Comparison of ENCODE assay signal across 9 mouse cellular contexts in the genomic region with DNA sequence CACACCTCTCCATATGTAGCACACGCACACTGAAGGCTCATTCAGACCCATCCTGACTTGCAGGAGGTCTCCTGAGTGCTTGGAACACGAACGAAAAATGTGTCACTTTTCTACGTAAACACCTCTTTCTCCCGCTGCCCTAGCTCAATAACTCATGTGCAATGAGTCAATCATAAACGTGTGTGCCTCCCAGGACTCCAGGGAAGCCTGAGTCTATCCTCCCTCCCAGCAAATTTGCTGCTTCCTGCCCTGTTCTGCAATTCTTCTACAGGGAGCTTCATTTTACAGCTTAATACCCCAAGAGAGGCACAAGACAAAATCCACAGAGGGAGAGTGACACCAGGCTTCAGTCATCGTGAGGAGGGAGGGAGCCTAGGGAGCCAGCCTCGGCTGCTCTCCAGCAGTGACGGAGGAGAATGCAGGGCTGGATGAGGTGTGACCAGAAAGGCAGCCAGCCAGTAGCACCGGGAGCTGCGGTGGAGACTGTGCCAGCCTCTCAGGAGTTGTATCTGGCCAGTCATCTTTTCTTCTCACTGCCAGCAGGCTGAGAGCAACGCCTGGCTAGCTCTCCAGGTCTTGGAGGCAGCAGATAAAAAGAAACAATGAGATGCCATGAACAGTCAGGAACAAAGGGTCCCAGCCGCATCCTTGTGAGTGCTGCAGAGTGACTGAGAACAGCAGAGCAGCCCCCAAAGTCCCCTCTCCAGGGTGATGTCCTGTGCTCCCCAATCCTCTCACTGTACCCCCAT. TPM values are rescaled to one million over a fixed set of nuclear protein-coding genes. Genes with fewer than 3 reads are reported as not detected.
DNase-seq lines count a peak whose midpoint lies in the region; ATAC-seq and TF ChIP-seq lines count a peak whose summit lies in the region.
"Had no signal": no experiment of that assay in that cellular context is flagged by ENCODE, and none has a peak within 500 bp of the region (broad histone marks: within the 10 kb centered on the region; RNA-seq: fewer than 3 reads in every experiment).

No protein-coding gene starts in this region.

- WGBS in intestine, embryonic 14.5 days, result 16% methylated on average over 13 of the region's 13 CpGs
- WGBS in intestine, postnatal 0 days, result 19% methylated on average over 13 of the region's 13 CpGs
- 16% methylated on average over 13 of the region's 13 CpGs for WGBS in hindbrain, embryonic 14.5 days

- H3K4me1 ChIP-seq in intestine, embryonic 14.5 days (replicated peaks; ENCODE audit: control insufficient read depth, insufficient read depth, low read length), result no peaks in the 10 kb centered on the region
- no peaks in the 10 kb centered on the region for H3K4me1 ChIP-seq in intestine, postnatal 0 days (replicated peaks; ENCODE audit: control insufficient read depth, insufficient read depth, low read length)
- H3K4me1 ChIP-seq in hindbrain, embryonic 14.5 days (replicated peaks; ENCODE audit: control insufficient read depth, insufficient read depth, low read length), result peaks cover 19% of the 10 kb centered on the region

- no peak overlapping the region for H3K27ac ChIP-seq in intestine, embryonic 14.5 days (ENCODE audit: low read depth)
- H3K27ac ChIP-seq in intestine, postnatal 0 days (ENCODE audit: low read depth, low read length), result no peak overlapping the region
- peak overlapping the region; percentile 31; the same call in 1 of the 2 replicates for H3K27ac ChIP-seq in gastrocnemius, adult 2 months
- H3K27ac ChIP-seq in hindbrain, embryonic 14.5 days, result peak overlapping the region; percentile 87

- no peaks in the 10 kb centered on the region for H3K9me3 ChIP-seq in intestine, embryonic 14.5 days (ENCODE audit: control insufficient read depth, low read length)
- H3K9me3 ChIP-seq in intestine, postnatal 0 days (ENCODE audit: control insufficient read depth), result no peaks in the 10 kb centered on the region
- H3K9me3 ChIP-seq in hindbrain, embryonic 14.5 days (ENCODE audit: control insufficient read depth, low read length), result no peaks in the 10 kb centered on the region

- no peak for ATAC-seq in intestine, embryonic 14.5 days (replicated peaks; ENCODE audit: low FRiP score, low TSS enrichment, low read depth)
- no peak for ATAC-seq in intestine, postnatal 0 days
- peak; percentile 89 for ATAC-seq in cerebellum, adult (ENCODE audit: insufficient number of reproducible peaks, low FRiP score, low TSS enrichment)
- peak; percentile 68; the same call in 1 of the 2 replicates for ATAC-seq in hindbrain, embryonic 14.5 days (ENCODE audit: low FRiP score)

- no peak overlapping the region for H3K4me2 ChIP-seq in intestine, embryonic 14.5 days (ENCODE audit: low read length)
- H3K4me2 ChIP-seq in intestine, postnatal 0 days (replicated peaks; ENCODE audit: low read depth), result no peak overlapping the region
- peak overlapping the region; percentile 34 for H3K4me2 ChIP-seq in hindbrain, embryonic 14.5 days (replicated peaks)

- TF ChIP-seq CTCF in intestine, postnatal 0 days (IDR thresholded peaks at IDR 0.05; ENCODE audit: low read depth), result no peak
- no peak for TF ChIP-seq CTCF in gastrocnemius, adult 2 months (IDR thresholded peaks at IDR 0.05)

- H3K36me3 ChIP-seq in intestine, embryonic 14.5 days (ENCODE audit: control insufficient read depth, insufficient read depth, low read length), result no peaks in the 10 kb centered on the region
- H3K36me3 ChIP-seq in intestine, postnatal 0 days (ENCODE audit: control insufficient read depth, insufficient read depth), result no peaks in the 10 kb centered on the region
- no peaks in the 10 kb centered on the region for H3K36me3 ChIP-seq in hindbrain, embryonic 14.5 days (replicated peaks; ENCODE audit: control insufficient read depth, insufficient read depth)

- H3K27me3 ChIP-seq in intestine, embryonic 14.5 days (replicated peaks; ENCODE audit: control insufficient read depth, insufficient read depth, low read length), result no peaks in the 10 kb centered on the region
- no peaks in the 10 kb centered on the region for H3K27me3 ChIP-seq in intestine, postnatal 0 days (replicated peaks; ENCODE audit: control insufficient read depth, insufficient read depth, low read length)
- H3K27me3 ChIP-seq in hindbrain, embryonic 14.5 days (ENCODE audit: control insufficient read depth, insufficient read depth, low read length), result no peaks in the 10 kb centered on the region

- no peak overlapping the region for H3K4me3 ChIP-seq in intestine, embryonic 14.5 days (ENCODE audit: low read depth, low read length)
- H3K4me3 ChIP-seq in intestine, postnatal 0 days (ENCODE audit: low read depth, low read length), result no peak overlapping the region
- peak overlapping the region; percentile 21; the same call in 1 of the 2 replicates for H3K4me3 ChIP-seq in gastrocnemius, adult 2 months
- H3K4me3 ChIP-seq in hindbrain, embryonic 14.5 days (replicated peaks; ENCODE audit: low read length), result no peak overlapping the region
- H3K4me3 ChIP-seq: megakaryocyte, embryonic 14.5 days had no signal

- intact Hi-C loops in gastrocnemius, adult 2 months (cut with DNase I), result loop anchor here (5.0 kb wide), 1 partner anchor 35 kb away; the partner anchor contains the start of gene Mchr1

- no peak overlapping the region for H3K9ac ChIP-seq in intestine, embryonic 14.5 days (ENCODE audit: low read length)
- no peak overlapping the region for H3K9ac ChIP-seq in intestine, postnatal 0 days (ENCODE audit: low read depth, low read length)
- peak overlapping the region; percentile 53 for H3K9ac ChIP-seq in hindbrain, embryonic 14.5 days

- DNase-seq in intestine, embryonic 14.5 days (ENCODE audit: low spot score), result peak; percentile 62
- DNase-seq in gastrocnemius, adult 2 months, result peak; percentile 90
- peak; percentile 55 for DNase-seq in hindbrain, embryonic 14.5 days (ENCODE audit: low spot score)
- peak; percentile 22 to 52 for DNase-seq in lung, adult 18-20 months
- peak; percentile 75 for DNase-seq in right cerebral cortex, adult 18-20 months
- no peak for DNase-seq in yolk sac, embryonic 10.5 days (ENCODE audit: low spot score)

RNA-seq across cellular contexts. Expression of gene Mchr1, which starts 37.2 kb away (rescaled TPM):
- 1.0 and 1.2 TPM in 2 replicates for polyA plus RNA-seq in intestine, embryonic 14.5 days (2014; fragmentation: Nextera tagmentation; extraction: Ambion mirVana)
- polyA plus RNA-seq in intestine, postnatal 0 days (2015; fragmentation: Nextera tagmentation; extraction: Ambion mirVana), result 1.5 and 2.1 TPM in 2 replicates
- 1 to 10 TPM; 3.2 to 5.5 TPM for total RNA-seq in gastrocnemius, adult 2 months (2021)
- 3.4 and 5.4 TPM in 2 replicates for polyA plus RNA-seq in hindbrain, embryonic 14.5 days (2014; fragmentation: Nextera tagmentation; extraction: Ambion mirVana)

Comparison
In these comparisons a context has a peak if more than half of its experiments do, and no peak if none do; other contexts are left out.
1. ATAC-seq: peak in cerebellum, adult (single experiment) and hindbrain, embryonic 14.5 days (single experiment); none in intestine, embryonic 14.5 days (single experiment) and intestine, postnatal 0 days (single experiment).
2. H3K27ac ChIP-seq: peak in gastrocnemius, adult 2 months (single experiment) and hindbrain, embryonic 14.5 days (single experiment); none in intestine, embryonic 14.5 days (single experiment) and intestine, postnatal 0 days (single experiment).